Mouse (Mus musculus): Measurements from ENCODE around the gene Srsf6. TPM values are rescaled to one million over a fixed set of nuclear protein-coding genes. Genes with fewer than 3 reads are reported as not detected.
"Not testable (repeated sequence)": the region's sequence is repeated elsewhere in the genome, so short reads cannot be mapped to it uniquely, and the experiment has no call there.

The Srsf6 gene
- 194 and 237 TPM in 2 replicates for polyA plus RNA-seq (2012; rRNA removed)

DNA sequence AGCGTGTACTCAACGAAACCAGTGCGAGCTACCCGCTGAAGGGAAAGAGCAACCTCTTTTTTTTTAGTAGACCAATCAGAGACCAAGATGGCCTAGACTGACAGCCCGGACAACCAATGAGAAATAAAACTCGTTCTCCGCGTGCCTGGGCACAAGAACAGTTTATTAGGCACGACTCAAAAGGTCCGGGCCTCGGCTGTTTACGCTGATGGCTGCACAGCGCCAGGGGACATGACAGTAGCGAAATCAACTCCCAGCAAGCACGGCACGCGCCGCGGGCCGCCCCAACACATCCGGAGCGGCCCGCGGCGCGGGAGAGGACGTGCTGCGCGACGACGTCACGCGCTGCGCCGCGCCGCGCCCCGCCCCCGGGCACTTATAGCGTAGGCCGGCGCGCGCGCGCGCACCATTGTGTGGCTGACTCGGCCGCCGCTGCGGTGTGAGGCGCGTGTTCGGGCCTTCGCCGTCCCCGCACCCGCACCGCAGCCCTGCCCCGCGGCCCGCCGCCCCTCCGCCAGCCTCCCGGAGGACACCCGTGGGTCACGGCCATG is at the start of gene Srsf6:
Gene Srsf6, plus strand, starts transcription at position 406 of the 551 bp plus-strand sequence.
- Histone ChIP-seq H3K4me3 (ENCODE audit: control insufficient read depth, insufficient read depth, low read length) (peak within 1 kb of the TSS; percentile 90), H3K27me3 (ENCODE audit: control insufficient read depth, insufficient read depth, low read length) (no peaks in the 10 kb centered on the region; the same call in 1 of the 2 replicates), H3K4me1 (replicated peaks; ENCODE audit: control insufficient read depth, insufficient read depth, low read length) (peaks cover 4% of the 10 kb centered on the region), H3K27ac (ENCODE audit: control insufficient read depth, insufficient read depth, low read length) (peak within 1 kb of the TSS; percentile 82), H3K36me3 (ENCODE audit: control insufficient read depth, insufficient read depth, low read length) (peaks cover 35% of the 10 kb centered on the region)
- WGBS: under 1% methylated on average over 64 of the region's 68 CpGs
- TF ChIP-seq POLR2A (IDR thresholded peaks at IDR 0.05; ENCODE audit: control insufficient read depth, extremely low read depth, insufficient read depth, low read length, poor library complexity) (peak; percentile 98), CTCF (IDR thresholded peaks at IDR 0.05; ENCODE audit: borderline replicate concordance, control insufficient read depth, extremely low read depth, insufficient read depth, low read length, poor library complexity) (no peak)
- peak; percentile 85 for DNase-seq

DNA sequence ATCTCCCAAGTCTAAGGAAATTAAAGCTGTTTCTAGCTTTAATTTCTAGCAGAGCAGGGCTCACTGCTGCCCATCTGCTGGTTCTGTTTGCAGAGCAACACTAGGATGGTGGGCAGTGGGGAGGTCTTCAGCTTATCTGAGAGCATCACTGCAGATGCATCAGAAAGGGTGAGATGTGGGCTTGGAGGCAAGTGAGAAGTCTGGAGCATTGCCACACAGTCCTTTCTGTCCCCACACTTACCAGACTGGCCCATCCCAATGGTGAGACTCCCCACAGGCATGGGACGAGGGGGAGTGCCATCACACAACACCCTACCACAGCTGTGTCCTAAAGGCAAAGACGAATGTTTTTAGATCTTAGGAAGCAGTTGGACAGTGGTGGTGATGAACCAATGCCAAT is 47.2 kb upstream of the Srsf6 start:
- WGBS: 77% methylated on average over 2 of the region's 2 CpGs
- Histone ChIP-seq H3K27ac (ENCODE audit: control insufficient read depth, insufficient read depth, low read length) (no peak overlapping the region), H3K27me3 (ENCODE audit: control insufficient read depth, insufficient read depth, low read length) (no peaks in the 10 kb centered on the region), H3K36me3 (ENCODE audit: control insufficient read depth, insufficient read depth, low read length) (no peaks in the 10 kb centered on the region), H3K4me3 (ENCODE audit: control insufficient read depth, insufficient read depth, low read length) (no peak overlapping the region), H3K4me1 (replicated peaks; ENCODE audit: control insufficient read depth, insufficient read depth, low read length) (no peaks in the 10 kb centered on the region)
- no peak for TF ChIP-seq CTCF (IDR thresholded peaks at IDR 0.05; ENCODE audit: borderline replicate concordance, control insufficient read depth, extremely low read depth, insufficient read depth, low read length, poor library complexity)
- no peak for TF ChIP-seq POLR2A (IDR thresholded peaks at IDR 0.05; ENCODE audit: control insufficient read depth, extremely low read depth, insufficient read depth, low read length, poor library complexity)
- DNase-seq: no peak

DNA sequence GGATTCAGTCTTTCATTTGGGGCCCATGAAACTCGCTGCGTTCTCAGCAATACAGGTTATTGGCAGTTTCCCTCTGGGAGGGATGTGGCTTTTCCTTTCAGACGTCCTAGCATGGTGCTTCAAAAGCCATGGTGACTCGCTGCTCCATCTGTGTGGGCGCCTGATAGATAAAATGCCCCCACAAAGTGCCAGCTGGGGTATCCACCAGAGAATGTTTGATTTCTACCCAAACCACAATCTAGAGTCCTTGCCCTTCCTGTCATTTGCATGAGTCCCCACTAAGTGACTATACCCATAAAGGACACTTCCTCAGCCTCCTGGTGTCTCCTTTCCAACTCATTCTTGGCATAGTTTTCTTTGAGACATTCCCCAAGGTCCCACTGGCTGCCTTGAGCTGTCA is 44.2 kb upstream of the Srsf6 start:
- no peaks in the 10 kb centered on the region for H3K27me3 ChIP-seq (ENCODE audit: control insufficient read depth, insufficient read depth, low read length)
- TF ChIP-seq POLR2A (IDR thresholded peaks at IDR 0.05; ENCODE audit: control insufficient read depth, extremely low read depth, insufficient read depth, low read length, poor library complexity) (no peak), CTCF (IDR thresholded peaks at IDR 0.05; ENCODE audit: borderline replicate concordance, control insufficient read depth, extremely low read depth, insufficient read depth, low read length, poor library complexity) (no peak)
- 54% methylated on average over 5 of the region's 5 CpGs for WGBS

DNA sequence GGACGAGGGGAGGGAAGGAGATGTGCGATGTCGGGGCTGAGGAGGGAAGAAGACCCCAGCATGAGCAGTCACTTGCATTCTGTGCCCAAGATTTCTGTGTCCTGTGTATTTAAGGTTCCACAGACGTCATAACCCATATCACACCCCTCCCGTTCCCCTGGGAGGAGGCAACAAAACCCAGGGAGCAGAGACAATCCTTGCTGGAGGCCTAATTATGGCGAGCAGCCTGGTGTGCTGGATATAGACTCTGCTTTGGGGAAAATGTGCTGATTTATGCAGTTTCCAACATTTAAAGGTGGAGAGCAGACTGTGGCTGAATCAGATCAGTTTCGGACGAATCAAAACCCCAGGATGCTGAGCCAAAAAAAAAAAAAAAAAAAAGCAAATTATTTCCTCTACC is 42.7 kb upstream of the Srsf6 start:
- H3K27me3 ChIP-seq (ENCODE audit: control insufficient read depth, insufficient read depth, low read length): no peaks in the 10 kb centered on the region
- H3K4me1 ChIP-seq (replicated peaks; ENCODE audit: control insufficient read depth, insufficient read depth, low read length): no peaks in the 10 kb centered on the region
- WGBS: 90% methylated on average over 8 of the region's 8 CpGs

More for the DNA sequence above, 44.2 kb upstream of the Srsf6 start:
- H3K4me1 ChIP-seq (replicated peaks; ENCODE audit: control insufficient read depth, insufficient read depth, low read length): no peaks in the 10 kb centered on the region
- no peak for DNase-seq
- H3K27ac ChIP-seq (ENCODE audit: control insufficient read depth, insufficient read depth, low read length): no peak overlapping the region
- H3K36me3 ChIP-seq (ENCODE audit: control insufficient read depth, insufficient read depth, low read length): no peaks in the 10 kb centered on the region
- no peak overlapping the region for H3K4me3 ChIP-seq (ENCODE audit: control insufficient read depth, insufficient read depth, low read length)

DNA sequence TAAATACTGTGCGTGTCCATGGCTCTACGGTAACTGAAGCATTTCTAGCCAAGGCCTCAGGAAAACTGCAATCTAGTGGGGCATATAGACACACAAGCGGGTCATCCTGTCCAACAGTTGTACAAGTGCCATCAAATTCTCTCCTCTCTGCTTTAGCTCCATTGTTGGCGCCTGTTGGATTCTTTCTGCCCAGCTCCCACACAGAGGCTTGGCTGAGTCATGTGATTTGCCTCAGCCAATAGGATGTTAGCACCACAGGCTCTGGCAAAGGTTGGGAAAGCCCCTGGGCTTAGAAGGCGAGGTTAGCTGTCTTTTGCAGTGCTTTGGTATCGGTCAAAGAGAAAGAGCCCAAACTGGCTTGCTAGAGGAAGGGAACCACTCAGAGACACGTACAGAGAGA is 42.1 kb upstream of the Srsf6 start:
- TF ChIP-seq CTCF (IDR thresholded peaks at IDR 0.05; ENCODE audit: borderline replicate concordance, control insufficient read depth, extremely low read depth, insufficient read depth, low read length, poor library complexity) (no peak), POLR2A (IDR thresholded peaks at IDR 0.05; ENCODE audit: control insufficient read depth, extremely low read depth, insufficient read depth, low read length, poor library complexity) (no peak)
- no peaks in the 10 kb centered on the region for H3K4me1 ChIP-seq (replicated peaks; ENCODE audit: control insufficient read depth, insufficient read depth, low read length)
- no peak overlapping the region for H3K4me3 ChIP-seq (ENCODE audit: control insufficient read depth, insufficient read depth, low read length)
- no peaks in the 10 kb centered on the region for H3K27me3 ChIP-seq (ENCODE audit: control insufficient read depth, insufficient read depth, low read length)
- 77% methylated on average over 7 of the region's 7 CpGs for WGBS
- H3K27ac ChIP-seq (ENCODE audit: control insufficient read depth, insufficient read depth, low read length): no peak overlapping the region
- no peak for DNase-seq
- no peaks in the 10 kb centered on the region for H3K36me3 ChIP-seq (ENCODE audit: control insufficient read depth, insufficient read depth, low read length)

More for the DNA sequence above, 42.7 kb upstream of the Srsf6 start:
- no peak for DNase-seq
- Histone ChIP-seq H3K27ac (ENCODE audit: control insufficient read depth, insufficient read depth, low read length) (no peak overlapping the region), H3K36me3 (ENCODE audit: control insufficient read depth, insufficient read depth, low read length) (no peaks in the 10 kb centered on the region), H3K4me3 (ENCODE audit: control insufficient read depth, insufficient read depth, low read length) (no peak overlapping the region)
- no peak for TF ChIP-seq CTCF (IDR thresholded peaks at IDR 0.05; ENCODE audit: borderline replicate concordance, control insufficient read depth, extremely low read depth, insufficient read depth, low read length, poor library complexity)
- no peak for TF ChIP-seq POLR2A (IDR thresholded peaks at IDR 0.05; ENCODE audit: control insufficient read depth, extremely low read depth, insufficient read depth, low read length, poor library complexity)

DNA sequence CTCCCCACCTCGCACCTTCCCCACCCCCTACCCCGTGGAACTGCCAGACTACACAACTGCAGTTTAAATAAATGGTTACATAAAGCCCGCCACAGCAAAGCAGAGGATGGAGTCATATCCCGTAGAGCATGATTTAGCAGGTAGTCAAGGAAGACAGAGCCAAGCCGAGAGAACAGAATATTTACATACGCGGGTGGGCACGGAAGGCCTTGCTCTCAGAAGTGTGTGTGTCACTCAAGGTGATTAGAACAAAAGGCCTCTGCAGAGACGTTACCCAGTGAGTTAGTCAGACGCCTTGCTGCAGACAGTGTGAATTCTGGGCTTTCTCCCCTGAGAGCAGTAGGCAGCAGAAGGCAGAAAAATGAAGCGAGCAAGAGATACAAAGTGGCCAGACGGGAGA is 41.6 kb upstream of the Srsf6 start:
- no peak overlapping the region for H3K4me3 ChIP-seq (ENCODE audit: control insufficient read depth, insufficient read depth, low read length)
- TF ChIP-seq POLR2A (IDR thresholded peaks at IDR 0.05; ENCODE audit: control insufficient read depth, extremely low read depth, insufficient read depth, low read length, poor library complexity) (no peak), CTCF (IDR thresholded peaks at IDR 0.05; ENCODE audit: borderline replicate concordance, control insufficient read depth, extremely low read depth, insufficient read depth, low read length, poor library complexity) (no peak)
- no peaks in the 10 kb centered on the region for H3K27me3 ChIP-seq (ENCODE audit: control insufficient read depth, insufficient read depth, low read length)
- WGBS: 89% methylated on average over 12 of the region's 12 CpGs
- H3K27ac ChIP-seq (ENCODE audit: control insufficient read depth, insufficient read depth, low read length): no peak overlapping the region
- no peak for DNase-seq
- no peaks in the 10 kb centered on the region for H3K36me3 ChIP-seq (ENCODE audit: control insufficient read depth, insufficient read depth, low read length)
- H3K4me1 ChIP-seq (replicated peaks; ENCODE audit: control insufficient read depth, insufficient read depth, low read length): no peaks in the 10 kb centered on the region

DNA sequence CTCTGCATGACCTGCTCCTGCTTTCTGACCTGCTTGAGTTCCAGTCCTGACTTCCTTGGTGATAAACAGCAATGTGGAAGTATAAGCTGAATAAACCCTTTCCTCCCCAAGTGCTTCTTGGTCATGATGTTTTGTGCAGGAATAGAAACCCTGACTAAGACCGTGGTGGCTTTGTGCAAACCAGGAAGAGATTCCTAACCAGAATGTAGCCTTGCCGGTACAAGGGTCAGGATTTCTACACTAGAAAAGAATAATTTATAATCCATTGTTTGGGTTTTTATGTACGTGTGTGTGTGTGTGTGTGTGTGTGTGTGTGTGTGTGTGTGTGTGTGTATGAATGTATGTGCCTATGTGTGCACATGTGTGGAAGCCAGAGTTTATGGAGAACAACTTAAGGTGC is 38.3 kb upstream of the Srsf6 start:
- not testable (repeated sequence) for H3K4me3 ChIP-seq (ENCODE audit: control insufficient read depth, insufficient read depth, low read length); DNase-seq; H3K4me1 ChIP-seq (replicated peaks; ENCODE audit: control insufficient read depth, insufficient read depth, low read length); H3K27ac ChIP-seq (ENCODE audit: control insufficient read depth, insufficient read depth, low read length); H3K36me3 ChIP-seq (ENCODE audit: control insufficient read depth, insufficient read depth, low read length); H3K27me3 ChIP-seq (ENCODE audit: control insufficient read depth, insufficient read depth, low read length)
- WGBS: 81% methylated on average over 3 of the region's 3 CpGs

DNA sequence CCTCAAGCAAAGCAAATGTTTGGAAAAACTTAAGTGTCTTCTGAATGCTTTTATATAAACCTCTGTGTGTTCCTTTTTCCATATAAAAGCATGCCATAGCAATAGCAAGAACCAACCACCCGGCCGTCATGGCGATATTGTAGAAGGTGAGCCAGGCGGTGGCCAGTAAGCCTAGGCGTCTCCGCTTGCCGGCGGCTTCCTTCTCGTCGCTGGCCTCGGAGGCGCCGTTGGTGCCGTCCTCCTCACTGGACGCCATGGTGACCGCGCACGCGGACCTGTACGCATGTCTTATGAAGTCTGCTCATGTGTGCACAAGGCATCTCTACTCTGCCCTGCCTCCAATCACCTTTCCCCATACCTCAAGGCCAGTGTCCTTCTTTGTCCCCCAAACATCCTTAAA is 32.1 kb upstream of the Srsf6 start:
- not testable (repeated sequence) for H3K27me3 ChIP-seq (ENCODE audit: control insufficient read depth, insufficient read depth, low read length); H3K4me1 ChIP-seq (replicated peaks; ENCODE audit: control insufficient read depth, insufficient read depth, low read length); DNase-seq; H3K4me3 ChIP-seq (ENCODE audit: control insufficient read depth, insufficient read depth, low read length); H3K36me3 ChIP-seq (ENCODE audit: control insufficient read depth, insufficient read depth, low read length); H3K27ac ChIP-seq (ENCODE audit: control insufficient read depth, insufficient read depth, low read length)
- 91% methylated on average over 20 of the region's 20 CpGs for WGBS
